Comparison of ENCODE assay signal across 31 mouse cellular contexts in genomic region chr13:99517836-99518235, GRCm38 (mm10). TPM values are rescaled to one million over a fixed set of nuclear protein-coding genes. Genes with fewer than 3 reads are reported as not detected.
"Had no signal": no experiment of that assay in that cellular context is flagged by ENCODE, and none has a peak within 500 bp of the region (broad histone marks: within the 10 kb centered on the region; RNA-seq: fewer than 3 reads in every experiment).

No protein-coding gene starts in this region.

- H3K27me3 ChIP-seq: limb, embryonic 12.5 days; limb, embryonic 13.5 days; limb, embryonic 15.5 days; midbrain, embryonic 12.5 days; midbrain, embryonic 13.5 days; neural tube, embryonic 12.5 days; neural tube, embryonic 13.5 days had no signal

- H3K4me3 ChIP-seq: limb, embryonic 15.5 days; liver, embryonic 12.5 days; liver, embryonic 13.5 days; liver, embryonic 15.5 days; lung, embryonic 15.5 days; megakaryocyte, embryonic 14.5 days; midbrain, embryonic 12.5 days; neural tube, embryonic 12.5 days had no signal

- H3K27ac ChIP-seq: limb, embryonic 12.5 days; limb, embryonic 13.5 days; limb, embryonic 15.5 days; liver, embryonic 12.5 days; liver, embryonic 13.5 days; liver, embryonic 14.5 days; liver, embryonic 15.5 days; lung, embryonic 15.5 days; macrophage; neural tube, embryonic 12.5 days had no signal

- H3K9ac ChIP-seq: limb, embryonic 12.5 days; limb, embryonic 13.5 days; limb, embryonic 15.5 days; liver, embryonic 12.5 days; liver, embryonic 13.5 days; liver, embryonic 14.5 days; liver, embryonic 15.5 days; liver, postnatal 0 days; lung, embryonic 14.5 days; lung, embryonic 15.5 days; midbrain, embryonic 13.5 days had no signal

- ATAC-seq: liver, embryonic 12.5 days; liver, postnatal 0 days; lung, postnatal 0 days; midbrain, embryonic 13.5 days; midbrain, embryonic 16.5 days had no signal

- DNase-seq: left cerebral cortex, postnatal 4 days; liver; liver, embryonic 13.5 days; liver, postnatal 0 days; lung, adult 18-20 months; lung, adult 2 months; lung, embryonic 14.5 days; lung, postnatal 10 days; lung, postnatal 14 days; lung, postnatal 36 days; lung, postnatal 4 days; midbrain, embryonic 14.5 days had no signal

- H3K4me2 ChIP-seq: limb, embryonic 15.5 days; liver, embryonic 11.5 days; liver, embryonic 12.5 days; liver, embryonic 13.5 days; liver, embryonic 15.5 days; lung, embryonic 14.5 days had no signal

- H3K9me3 ChIP-seq: limb, embryonic 10.5 days; limb, embryonic 12.5 days; limb, embryonic 13.5 days; limb, embryonic 15.5 days; liver, embryonic 12.5 days; liver, embryonic 13.5 days; liver, embryonic 15.5 days; lung, embryonic 15.5 days; midbrain, embryonic 10.5 days; midbrain, embryonic 12.5 days; midbrain, embryonic 13.5 days; neural tube, embryonic 12.5 days; neural tube, embryonic 13.5 days had no signal

- H3K36me3 ChIP-seq: limb, embryonic 10.5 days; limb, embryonic 12.5 days; limb, embryonic 13.5 days; limb, embryonic 15.5 days; liver, embryonic 12.5 days; liver, embryonic 13.5 days; liver, embryonic 15.5 days; lung, embryonic 15.5 days; midbrain, embryonic 10.5 days; midbrain, embryonic 12.5 days; neural tube, embryonic 12.5 days; neural tube, embryonic 13.5 days had no signal

RNA-seq across cellular contexts. Expression of gene Map1b, which starts 1.5 kb away (rescaled TPM):
- total RNA-seq: megakaryocyte-erythroid progenitor cell, adult 5-6 weeks had no signal
